Mouse (Mus musculus) urinary bladder, postnatal 4 days (tissue): ENCODE data around the gene Bri3bp.

Experiments
- DNase-seq, 2 experiments: peaks; one replicate each; pipeline ENCODE4 v3.0.0; 2021 to 2022; ENCODE audit warnings: low spot score in 2 of 2

Bri3bp gene

DNA sequence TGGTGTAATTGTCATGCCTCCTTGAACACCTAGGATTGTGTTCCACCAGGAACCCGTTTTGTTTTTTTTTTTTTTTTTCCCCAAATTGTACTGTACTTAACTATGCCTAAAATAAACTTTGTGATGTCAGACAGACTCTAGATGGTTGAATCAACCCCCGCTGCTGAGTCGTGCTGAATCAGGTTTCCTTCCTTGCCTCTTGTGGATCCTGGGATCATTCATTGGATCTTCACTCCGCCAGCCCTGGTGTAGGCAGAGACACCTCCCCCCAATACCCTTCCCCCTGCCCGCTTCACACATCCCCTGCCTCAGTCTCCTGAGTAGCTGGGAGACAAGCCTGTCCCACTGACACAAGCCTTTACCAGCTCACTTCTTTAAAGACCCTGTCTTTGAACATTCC is 7.9 kb downstream of the Bri3bp start:
- no peak for DNase-seq

DNA sequence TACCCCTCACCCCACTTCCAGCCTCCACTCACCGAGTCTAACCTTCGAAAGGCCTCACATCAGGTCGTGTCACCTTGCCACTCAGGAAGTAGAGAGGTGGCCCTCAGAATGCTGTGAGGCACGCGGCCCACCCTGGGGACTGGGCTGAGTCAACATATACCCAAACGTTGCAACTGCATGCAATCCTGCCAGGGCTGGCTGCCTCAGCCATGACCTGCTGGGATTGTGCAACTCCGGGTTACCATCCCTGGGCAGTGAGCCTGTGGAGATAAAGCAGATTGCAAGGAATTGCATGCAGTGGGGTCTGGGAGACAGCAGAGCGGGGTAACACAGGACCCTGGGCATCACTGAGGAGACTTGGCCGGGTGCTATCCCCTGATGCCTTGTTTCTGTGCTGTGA is 11.2 kb downstream of the Bri3bp start:
- no peak for DNase-seq

DNA sequence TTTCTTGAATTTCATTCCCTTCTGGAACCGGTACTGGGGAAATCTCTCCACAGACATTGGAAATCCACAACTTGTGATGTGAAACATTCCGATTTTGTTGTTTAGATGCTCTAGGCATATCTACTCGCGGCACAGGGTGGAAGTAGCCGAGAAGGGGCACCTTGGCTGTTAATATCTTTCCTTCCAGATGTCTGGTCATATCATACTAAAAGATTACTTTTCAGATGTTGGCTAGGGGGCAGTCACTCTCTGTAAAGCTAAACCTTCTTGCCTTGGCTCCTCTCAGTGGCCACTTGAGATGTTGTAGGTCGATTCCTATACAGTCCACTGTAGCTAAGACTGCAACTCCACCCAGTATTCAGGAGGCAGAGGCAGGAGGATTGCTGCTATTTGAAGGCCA is 14.7 kb downstream of the Bri3bp start:
- DNase-seq: no peak

DNA sequence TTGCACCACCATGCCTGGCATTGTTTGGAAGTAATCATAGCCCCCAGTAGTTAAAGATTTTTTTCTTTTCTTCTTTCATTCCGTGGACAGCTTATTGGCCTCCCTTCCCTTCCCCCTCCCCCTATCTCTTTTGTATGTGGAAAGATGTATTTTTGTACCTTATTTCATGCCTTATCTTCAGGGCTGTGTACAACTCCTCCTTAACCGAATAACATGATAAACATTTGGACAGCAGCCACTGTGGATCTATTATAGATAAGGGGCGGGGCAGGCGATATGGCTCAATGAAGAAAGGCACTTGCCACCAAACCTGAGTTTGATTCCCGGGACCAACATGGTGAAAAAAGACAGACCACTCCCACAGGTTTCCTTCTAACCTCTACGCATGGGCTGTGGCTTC is 16.2 kb downstream of the Bri3bp start:
- DNase-seq: no peak

DNA sequence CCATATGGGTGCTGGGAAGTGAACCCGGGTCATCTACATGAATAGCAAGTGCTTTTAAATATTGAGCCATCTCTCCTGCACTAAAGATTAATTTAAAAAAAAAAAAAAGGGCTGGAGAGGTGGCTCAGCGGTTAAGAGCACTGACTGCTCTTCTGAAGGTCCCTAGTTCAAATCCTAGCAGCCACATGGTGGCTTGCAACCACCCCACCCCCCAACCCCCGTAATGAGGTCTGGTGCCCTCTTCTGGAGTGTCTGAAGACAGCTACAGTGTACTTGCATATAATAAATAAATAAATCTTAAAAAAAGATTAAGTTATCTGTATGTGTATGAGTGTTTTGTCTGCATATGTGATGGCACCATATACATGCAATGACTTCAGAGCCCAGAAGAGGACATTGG is 19.2 kb downstream of the Bri3bp start:
- no peak for DNase-seq

DNA sequence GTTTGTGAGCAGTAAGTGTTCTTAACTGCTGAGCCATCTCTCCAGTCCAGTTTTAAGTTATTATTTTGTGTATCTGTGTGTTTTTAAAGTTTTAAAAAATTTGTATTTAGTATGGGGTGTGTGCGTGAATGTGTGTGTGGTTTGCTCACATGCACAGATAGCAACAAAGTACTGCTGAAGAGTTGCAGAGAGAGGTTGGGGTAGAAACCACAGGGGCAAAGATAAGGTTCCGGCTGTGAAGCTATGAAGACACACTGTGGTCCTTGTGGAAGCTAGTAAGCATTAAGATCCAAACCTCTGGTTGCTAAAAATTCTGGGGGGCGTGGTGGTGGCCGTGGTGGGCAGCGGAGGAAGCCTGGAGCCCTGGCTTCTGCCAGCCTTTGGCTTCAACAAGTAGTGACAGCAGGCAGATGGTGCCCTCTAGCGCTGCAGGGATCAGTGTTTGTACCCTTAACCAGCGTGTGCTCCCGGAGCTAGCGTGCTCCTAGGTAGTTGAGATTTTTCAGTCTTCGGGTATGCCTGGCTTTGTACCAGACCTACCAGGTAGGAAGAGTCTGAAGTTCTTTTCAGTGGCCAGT is 20.6 kb downstream of the Bri3bp start:
- DNase-seq: no peak

DNA sequence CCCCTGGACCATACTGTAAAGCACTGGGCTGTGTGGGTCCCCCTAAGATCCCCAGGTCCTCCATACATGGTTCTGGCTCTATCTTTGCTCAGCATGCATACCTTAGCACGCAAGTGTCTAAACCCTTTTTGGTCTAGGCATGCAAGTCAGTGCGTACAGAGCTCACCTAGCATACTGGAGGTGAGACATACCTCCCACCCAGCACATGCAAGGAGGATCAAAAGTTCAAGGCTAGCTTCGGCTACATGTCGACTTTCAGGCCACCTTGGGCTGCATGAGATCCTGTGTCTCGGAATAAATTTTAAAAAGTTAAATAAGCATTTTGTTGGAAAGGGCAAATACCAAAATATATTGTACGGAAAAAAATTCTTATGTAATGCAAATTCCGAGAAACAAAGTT is 23.8 kb downstream of the Bri3bp start:
- no peak for DNase-seq

DNA sequence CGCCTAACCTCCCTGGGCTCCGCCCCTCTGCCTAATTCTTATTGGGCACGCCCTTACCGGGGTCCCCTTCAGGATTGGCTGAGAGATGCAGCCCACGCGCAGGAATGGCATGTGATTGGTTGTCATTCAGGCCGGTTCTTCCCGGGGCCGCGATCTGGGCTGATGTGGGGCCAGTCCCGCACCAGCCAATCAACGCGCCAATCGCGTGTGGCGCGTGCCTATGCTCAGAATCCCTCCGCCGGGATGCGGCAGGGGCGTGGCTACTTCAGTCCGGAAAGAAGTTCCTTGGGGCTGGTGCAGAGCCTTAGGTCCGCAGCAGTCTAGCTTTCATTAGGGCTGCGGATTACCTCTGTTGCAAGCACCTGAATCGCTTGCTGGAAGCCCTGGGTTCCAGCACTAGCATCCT is 24.3 kb downstream of the Bri3bp start:
- peak; percentile 96 to 97 for DNase-seq

DNA sequence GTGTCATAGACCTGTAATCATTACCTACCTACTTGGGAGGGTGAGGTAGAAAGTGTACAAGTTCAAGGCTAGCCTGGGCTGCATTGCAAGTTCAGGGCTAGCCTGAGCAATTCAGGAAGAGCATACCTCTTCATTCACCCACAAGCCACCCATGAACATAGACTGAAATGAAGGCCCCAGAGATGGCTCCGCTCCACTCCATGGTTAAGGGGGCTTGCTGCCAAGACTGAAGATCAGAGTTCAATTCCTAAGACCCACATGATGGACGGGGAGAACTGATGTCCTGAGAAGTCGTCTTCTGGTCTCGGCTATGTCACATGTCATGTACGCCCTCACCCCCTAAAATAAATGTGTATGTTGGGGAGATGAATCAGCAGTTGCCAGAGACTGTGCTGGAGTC is 25.1 kb downstream of the Bri3bp start:
- no peak for DNase-seq

DNA sequence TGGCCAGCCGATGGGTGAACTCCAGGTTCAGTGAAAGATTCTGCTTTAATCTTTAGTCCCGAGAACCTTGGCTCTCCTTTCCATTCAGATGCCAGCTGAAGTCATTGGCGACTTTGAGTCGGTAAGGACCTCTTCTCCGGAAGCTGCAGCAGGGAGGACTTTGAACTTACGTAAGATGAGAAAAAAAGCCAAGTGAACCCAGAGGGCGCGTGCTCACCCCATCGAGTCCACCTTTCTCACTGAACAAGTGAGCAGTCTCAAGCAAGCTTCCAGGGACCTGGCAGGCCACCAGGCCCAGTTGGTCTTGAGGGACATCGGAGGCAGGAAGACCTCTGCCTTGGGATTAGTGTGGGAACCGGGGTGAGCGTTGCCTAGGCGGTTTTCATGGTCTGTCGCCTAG is 25.9 kb downstream of the Bri3bp start:
- DNase-seq: no peak

DNA sequence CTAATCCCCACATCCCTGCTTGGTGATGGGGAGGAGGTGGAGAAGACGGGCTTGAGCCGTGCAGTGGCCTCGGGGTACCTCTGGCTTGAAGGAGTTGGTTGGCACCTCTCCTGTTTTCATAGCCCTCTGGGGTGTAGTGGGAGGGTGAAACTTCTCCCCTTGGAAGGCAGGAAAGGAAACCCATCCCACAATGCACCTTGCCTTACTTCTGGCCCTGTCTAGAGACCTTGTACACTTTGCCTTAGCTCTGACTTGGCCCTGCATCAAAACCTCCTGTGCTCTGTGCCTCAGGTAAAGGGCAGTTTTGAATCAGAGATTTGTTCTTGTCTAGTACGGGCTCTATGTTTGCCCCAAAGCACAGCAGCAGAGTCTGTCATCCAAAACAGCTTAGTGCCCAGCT is 29.3 kb downstream of the Bri3bp start:
- no peak for DNase-seq

DNA sequence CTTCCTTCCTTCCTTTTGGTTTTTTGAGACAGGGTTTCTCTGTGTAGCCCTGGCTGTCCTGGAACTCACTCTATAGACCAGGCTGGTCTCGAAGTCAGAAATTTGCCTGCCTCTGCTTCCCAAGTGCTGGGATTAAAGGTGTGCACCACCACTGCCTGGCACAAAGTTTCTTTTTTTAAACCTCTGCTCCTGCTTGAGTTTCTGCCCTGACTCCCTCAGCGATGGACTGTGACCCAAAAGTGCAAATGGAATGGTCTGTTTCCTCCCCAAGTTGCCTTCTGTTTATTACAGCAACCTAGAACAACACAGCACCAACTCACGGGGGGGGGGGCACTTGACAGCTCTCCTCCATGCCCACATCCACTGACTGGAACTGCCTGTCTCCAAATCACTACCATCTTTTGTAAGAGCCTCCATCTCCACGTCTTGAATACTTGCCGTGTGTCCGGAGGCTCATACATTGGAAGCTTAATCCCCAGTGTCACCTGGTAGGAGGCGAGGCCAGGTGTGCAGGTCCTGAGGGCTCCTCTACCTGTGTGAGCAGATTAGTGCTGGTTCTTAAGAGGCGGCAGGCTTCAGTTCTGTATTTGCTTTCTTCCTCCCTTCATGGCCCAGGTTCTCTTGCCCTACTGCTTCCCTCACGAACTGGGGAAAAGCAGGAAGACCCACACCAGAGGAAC is 31.6 kb downstream of the Bri3bp start:
- no peak for DNase-seq

DNA sequence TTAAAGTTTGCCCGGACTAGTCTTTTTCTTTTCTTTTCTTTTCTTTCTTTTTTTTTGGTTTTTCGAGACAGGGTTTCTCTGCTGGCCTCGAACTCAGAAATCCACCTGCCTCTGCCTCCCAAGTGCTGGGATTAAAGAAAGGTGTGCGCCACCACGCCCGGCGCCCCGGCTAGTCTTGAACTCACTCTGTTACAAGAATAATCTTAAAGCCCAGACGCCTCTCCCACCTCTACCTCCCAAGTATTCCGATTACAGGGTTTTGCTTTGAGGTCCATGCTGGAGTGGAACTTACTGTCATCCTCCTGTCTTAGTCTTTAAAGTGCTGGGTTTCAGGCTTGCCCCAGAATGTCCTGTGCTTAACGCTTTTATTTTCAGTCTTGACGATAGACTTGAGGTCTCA is 33.7 kb downstream of the Bri3bp start:
- no peak for DNase-seq

DNA sequence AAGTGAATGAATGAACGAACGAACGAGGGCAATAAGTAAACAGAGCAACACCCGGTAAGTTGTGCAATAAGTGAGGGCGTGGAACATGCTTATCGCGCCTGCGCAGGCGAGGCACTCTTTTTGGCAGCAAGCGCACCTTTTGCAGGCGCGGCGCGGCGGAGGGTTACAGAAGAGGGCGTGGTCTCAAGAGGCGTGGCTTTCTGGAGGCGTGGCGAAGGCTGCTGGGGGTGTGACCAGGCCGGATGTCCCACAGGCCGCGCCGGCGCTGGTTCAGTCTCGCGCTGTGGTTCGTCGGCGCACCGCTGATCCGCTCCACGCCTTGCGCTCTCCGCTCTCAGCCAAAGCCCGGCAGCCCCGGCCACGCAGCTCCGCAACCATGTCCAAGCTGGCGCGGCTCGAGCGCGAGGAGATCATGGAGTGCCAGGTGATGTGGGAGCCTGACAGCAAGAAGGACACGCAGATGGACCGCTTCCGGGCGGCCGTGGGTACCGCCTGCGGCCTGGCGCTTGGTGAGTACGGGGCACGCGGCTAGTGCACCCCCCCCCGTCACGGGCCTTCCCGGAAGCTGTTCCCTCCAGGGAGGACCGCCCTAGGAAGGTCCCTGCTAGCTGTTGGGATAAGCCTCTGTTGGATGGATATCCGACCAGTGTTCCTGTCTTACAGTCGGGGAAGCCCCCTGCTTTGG is 34.4 kb downstream of the Bri3bp start, which contains the start of gene Aacs:
TSS of gene Aacs (plus strand) at position 214 of the 685 bp plus-strand sequence.
- peak; percentile 97 to 98 for DNase-seq

DNA sequence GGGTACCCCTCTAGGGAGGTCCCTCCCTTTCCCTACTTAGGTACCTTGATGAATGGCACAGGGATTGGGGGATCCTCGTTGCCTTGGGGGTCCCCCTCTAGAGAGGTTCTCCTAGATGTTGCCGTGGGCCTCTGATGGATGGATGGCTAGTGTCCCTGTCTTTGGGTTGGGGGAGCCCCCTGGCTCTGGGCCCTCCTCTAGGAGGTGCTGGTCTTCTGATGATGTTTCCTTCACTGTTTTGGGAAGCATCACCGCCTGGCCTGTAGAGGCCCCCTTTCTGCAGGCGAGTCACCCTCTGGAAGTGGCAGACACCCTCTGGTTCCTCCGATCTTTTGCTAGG is 34.9 kb downstream of the Bri3bp start:
- no peak for DNase-seq

DNA sequence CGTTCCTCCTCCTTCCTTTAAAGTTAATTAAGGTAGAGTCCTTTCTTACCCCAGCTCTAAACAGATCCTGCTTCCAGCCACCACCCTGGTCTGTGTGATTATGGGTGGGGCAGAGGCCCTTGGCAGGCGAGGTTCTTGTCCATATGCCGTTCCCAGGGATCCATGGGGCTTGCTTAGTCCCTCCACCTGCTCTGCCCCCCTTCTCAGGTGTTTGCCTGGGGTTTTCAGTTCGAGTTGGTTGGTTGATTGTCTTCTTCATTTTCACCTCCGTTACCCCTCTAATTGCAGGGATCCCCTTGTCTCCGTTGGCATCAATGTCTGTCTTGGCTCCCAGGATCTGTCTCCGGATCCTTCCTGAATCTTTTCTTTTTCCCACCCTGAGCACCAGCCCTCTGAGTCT is 35.4 kb downstream of the Bri3bp start:
- no peak for DNase-seq

DNA sequence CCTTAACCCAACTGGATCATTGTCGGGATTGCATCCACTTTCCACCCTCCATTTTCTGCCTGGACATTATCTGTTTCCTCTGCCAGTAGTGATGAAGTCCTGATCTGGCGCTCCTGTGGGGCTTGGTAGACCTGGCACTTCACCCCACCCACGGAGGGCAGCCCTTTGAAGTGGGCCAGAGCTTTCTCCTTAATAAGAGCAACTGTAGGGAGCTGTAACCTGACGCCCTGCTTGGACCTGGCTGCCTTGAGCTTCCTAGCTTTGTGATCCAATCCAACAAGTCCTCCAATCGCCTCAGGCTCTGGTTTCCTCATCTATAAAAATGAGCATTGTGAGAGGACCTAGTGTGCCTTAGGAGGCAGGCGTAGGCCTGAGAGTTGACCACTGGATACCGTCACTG is 36.2 kb downstream of the Bri3bp start:
- no peak for DNase-seq

DNA sequence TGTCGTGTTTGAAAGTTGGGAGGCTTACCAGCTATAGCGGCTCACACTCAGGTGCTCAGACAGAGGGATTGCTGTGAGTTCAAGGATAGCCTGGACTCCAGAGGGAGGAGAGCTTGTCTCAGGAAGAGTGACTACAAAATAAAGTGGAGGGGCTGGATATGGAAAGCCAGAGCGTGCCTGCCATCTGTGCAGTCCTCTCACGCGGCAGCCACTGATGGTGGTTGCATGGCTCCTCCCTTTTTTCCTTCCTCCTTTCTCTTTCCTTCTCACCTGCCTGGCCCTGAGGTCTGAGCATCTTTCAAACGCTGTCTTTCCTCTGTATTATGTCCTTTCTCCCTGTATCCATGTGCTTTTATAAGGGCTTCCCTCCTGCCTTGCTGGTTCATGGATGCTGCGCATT is 36.7 kb downstream of the Bri3bp start:
- no peak for DNase-seq

DNA sequence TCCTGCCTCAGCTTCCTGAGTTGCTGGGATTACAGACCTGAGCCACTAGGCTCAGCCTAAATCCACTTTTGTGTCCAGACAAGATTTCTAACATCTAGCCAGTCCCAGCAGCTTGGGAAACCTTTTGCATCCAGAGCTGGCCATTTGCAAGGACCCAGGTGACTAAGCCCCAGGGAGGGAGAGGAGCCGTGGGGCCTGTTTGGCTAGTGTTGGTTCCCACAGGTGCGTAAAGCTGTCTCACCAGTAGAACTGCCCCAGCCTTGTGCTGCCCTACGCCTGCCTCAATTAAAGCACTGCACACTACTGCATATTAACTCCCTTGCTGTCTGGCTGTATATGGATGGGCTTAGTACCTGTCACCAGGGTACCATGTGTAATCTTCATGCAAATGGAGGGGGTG is 38.0 kb downstream of the Bri3bp start:
- DNase-seq: no peak

DNA sequence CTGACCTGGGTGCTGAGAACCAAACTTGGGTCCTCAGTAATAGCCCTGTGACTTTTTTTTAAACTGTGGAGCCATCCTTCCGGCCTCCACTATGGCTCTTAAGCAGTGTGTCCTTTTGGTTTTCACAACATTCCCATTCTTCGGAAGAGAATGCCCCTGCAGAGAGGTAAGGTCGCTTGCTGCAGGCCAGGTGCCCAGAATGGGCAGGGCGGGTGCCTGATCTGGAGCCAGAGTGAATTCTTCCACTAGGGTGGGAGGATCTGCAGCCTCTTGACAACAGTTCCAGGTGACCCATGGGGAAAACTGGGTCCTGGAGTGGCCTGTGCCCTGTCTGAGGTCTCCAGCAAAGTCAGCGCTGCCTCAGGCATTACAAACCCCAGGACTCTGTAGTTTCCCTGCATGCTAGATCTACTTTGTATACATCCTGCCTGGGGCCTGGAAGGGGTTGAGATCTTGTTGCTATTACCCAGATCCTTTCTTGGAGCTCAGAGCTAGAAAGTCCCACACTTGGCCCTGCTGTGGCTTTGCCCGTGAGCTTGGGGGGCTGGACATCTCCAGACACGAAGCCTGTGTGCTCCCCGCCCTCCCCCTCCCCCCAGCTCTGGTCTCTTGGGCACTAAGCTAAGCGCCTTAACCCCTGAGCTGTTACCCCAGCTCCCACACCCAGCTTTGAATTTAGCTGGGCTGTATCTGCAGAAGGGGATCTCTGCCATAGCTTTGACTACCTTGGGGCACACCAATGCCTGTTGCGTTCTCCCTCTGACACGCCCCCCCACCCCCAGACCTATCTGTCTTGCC is 39.3 kb downstream of the Bri3bp start:
- no peak for DNase-seq

DNA sequence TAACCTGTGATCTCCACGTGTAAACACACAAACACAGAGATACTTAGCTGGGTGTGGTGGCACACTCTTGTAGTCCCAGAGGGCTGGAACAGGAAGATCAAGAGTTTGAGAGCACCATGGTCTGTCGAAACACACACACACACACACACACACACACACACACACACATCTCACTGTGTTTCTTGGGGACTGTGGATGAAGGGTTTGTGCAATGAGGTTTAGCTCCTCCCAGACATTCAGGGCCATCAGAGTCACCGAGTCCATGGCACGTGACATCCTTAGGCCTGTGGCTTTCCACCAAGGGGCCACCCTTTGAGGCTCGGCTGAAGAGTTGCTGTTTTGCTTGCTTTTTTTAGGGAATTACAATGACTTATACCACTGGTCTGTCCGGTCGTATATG is 41.1 kb downstream of the Bri3bp start:
- DNase-seq: no peak

DNA sequence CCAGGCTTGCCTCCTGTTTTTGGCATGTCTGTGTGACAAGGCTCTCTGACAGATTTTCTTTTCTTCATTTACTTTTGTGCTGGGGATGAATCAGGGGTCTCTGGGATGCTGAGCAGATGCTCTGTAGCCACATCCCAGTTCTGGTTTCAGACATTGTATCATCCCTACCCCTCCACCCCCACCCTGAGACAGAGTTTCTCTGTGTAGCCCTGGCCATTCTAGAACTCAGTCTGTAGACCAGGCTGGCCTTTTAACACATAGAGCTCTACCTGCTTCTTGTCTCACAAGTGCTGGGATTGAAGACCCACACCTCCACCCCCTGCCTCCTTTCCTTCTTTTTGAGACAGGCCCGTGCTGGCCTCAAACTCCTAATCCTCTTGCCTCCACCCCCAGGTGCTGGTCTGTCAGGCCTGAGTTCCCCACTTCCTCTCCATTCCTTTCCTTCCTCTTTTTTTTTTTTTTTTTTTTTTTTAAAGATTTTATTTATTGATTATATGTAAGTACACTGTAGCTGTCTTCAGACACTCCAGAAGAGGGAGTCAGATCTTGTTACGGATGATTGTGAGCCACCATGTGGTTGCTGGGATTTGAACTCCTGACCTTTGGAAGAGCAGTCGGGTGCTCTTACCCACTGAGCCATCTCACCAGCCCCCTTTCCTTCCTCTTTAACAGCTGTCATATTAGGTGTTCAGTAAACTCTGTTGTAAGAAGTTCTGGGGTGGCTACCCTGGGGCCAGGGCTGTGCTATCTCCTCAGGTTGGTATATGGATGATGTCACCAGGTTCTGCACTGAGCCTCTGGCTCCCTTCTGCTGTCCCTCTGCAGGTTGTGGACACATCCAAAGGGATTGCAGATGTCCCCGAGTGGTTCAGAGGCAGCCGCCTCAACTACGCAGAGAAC is 42.6 kb downstream of the Bri3bp start:
- DNase-seq: no peak
